Mouse (Mus musculus) frontal cortex, postnatal 36 days (tissue): Measurements from ENCODE around the gene Efemp1.

Experiments used
- DNase-seq, 2 experiments: peaks; one replicate each; pipeline ENCODE4 v3.0.0; 2022; ENCODE audit warnings: low spot score in 2 of 2

Gene Efemp1

DNA sequence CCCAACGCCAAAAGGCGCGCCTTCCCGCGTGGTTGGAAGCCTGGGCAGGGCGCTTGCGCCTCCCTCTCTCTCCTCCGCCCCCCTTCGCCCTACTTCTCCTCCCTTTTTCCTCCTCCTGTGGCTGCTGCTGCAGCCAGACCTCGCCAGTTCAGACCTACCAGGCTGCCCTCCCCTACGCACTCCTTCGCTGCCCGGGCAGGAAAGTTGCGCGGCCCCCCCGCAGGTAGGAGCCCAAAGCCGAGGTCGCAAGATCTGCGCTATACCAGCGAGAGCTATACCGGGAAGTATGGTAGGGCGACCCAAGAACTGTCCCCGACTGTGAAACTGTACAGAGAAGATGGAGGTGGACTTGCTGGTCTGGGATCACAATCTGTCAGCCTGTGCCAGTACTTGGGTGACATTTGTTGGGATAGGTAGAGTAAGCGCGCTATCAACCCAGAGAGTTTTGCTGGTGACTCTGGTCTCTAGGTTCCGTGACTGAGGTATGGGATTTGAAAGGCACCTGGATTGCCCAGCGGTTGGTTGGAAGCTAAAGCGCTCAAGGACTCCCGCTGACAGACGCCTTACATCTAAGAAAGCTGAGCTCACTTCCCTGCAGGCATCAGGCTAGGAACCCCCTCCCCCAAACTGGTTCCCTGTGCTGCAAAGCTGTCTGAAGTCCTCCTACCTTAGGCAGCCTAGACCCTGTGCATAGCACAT lies at the start of gene Efemp1:
Gene Efemp1 (plus strand): TSS at position 103 of the 699 bp plus-strand sequence.
- DNase-seq: peak; percentile 16 to 17

DNA sequence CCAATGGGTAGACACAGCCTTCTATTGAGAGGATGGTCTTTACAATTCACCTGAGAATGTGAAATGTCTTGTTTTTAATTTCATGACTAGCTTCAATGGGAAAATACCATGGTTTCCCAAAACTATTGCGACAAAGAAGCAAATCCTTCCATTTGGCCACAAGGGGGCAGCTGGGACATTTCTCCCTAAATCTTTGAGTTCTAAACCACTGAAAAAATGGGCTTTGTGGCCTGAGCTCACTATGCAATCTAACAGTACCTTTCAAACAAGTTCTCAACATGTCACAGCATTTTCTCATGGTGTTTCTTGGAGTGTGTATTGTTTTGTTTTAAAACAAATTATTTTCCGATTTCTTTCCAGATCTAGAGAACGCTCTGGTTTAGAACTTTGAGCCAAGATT lies 44.3 kb upstream of the Efemp1 start:
- peak in 1 of 2 experiments; percentile 28 for DNase-seq

DNA sequence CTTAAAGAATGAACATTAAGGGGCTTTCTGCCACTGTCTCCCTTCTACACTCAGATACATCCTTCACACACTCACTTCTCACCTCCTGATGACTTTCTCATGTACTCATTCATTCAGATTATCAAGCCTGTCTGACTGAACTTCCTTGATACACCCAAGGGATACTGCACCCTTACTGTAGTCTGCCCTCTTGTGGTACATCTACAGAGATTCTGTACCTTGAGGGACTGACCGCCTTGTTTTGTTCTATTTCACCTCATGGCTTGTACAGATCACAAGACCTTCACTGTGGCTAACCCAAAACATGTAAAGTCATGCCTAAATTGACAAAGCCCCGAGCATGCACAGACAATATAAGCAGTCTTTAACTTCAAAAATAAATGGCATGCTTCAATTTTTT lies 41.1 kb upstream of the Efemp1 start:
- peak in 1 of 2 experiments; percentile 24 for DNase-seq

DNA sequence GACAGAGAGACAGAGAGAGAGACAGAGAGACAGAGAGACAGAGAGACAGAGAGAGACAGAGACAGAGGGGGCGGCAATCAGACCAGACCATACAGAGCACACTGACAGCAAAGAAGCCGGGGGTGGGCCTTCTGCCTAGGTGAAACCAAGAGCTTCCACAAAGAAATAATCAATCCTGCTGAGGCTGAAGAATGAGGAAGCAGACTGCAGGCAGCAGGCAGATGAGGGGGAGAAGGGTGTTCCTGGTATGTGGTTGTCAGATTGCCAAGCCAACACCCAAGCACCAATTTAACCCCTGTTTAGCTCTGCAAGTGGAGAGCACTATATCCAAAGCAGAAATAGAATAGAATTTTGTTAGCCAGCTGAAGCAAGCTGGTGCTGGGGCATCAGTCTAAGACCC lies 40.4 kb upstream of the Efemp1 start:
- no peak for DNase-seq

DNA sequence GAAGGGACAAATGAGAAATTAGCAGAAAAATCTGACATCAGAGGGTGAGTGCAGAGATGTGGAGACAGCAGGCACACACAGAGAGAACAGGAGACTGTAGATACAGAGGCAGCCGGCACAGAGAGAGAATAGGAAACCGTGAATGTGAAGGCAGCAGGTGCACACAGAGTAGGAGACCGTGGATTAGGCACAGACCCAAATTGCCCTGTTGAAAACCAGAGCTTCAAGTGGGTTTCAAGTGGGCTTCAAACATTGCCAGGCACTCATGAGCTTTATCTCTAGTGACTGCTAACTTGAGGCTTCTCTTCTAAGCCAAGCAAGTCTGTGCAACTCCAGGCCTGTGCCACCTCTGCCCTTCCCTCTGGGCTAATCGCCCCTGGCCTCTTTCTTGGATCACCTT lies 35.6 kb upstream of the Efemp1 start:
- no peak for DNase-seq

DNA sequence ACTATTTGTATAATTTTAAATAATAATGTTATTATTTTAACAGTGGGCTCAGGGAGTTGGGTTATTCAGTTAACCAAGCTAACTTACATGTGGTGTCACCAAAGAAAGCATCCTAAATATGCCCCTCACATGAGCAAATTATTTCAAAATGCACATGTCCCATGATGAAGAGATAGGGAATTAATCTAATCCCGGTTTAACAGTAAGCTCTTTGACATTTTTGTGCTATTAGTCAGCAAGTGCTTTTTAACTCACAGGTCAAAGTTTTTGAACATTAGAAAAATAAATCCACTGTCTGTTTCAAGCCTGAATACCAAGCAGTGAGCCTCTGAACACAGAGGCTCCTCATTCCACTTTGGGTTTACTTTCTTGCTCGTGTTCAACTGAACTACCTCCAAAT lies 26.1 kb upstream of the Efemp1 start:
- DNase-seq: no peak

DNA sequence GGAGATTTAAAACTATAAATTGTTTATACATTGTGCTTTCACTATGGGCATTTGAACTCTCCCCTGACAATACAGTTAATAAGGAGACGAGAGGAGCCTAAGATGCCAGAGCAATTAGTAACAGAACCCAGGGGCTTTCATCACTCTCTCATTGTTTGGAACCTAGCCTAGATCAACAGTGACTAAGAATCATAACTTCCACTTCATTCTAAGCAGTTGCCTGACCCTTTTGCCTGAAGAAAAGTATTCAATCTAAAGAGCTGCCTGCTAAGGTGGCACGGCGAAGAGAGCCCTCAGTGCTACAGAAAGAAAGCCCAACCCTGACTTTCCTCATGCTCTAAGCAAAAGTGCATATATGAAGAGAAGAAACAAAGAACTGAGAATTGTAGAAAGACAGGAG lies 19.2 kb upstream of the Efemp1 start:
- no peak for DNase-seq

DNA sequence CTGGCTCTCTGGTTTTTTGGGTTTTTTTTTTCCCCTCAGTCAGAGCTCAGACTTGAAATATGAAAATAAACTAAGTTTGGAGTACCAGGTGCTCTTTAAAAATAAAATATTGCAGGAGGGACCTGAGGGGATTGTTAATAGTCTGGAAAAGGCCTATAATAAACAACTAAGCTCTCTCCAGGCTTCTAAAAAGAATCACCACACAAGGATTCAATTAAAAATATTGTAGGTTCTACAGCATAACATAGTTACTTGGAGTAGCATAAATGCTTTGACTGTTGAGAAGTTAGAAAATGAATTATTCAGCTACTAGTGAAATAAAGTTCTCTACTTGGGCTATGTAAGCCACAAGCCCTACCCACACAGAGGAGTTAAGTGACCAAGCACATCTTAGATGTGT lies 17.9 kb upstream of the Efemp1 start:
- no peak for DNase-seq

DNA sequence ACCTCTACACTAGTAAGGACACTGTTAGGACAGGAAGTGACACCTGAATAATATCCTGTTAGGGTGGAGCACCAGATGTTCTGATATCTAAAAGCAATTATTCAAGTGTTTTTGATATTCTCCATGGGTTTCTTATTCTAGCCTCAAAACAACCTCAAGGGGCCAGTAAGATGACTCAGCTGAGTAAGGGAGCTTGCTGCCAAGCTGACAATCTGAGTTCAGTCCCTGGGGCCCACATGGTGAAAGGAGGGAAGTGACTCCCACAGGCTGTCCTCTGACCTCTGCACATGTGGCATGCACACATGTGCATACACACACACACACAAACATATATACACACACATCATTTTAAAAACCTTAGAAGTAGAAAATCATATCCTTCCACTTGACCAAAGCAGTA lies 3.2 kb upstream of the Efemp1 start:
- DNase-seq: no peak

DNA sequence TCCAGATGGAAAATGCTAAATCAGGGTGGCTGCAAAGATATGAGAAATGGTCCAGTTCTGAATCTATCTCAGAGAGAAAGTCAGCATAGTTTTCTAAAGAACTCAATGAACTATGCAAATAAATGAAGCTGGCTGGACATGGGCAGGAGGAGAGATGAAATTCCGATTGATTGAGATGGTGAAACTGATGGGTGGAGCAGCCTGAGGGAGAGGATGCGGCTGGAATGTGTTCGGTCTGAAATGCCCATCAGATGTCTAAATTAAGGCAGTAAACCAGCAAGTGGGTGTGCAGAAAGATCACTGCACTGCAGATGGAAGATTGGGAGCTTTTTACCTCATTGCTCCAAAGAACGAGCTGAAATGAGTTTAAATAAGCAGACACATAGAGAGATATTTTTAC lies 1.4 kb upstream of the Efemp1 start:
- DNase-seq: peak in 1 of 2 experiments; percentile 12

DNA sequence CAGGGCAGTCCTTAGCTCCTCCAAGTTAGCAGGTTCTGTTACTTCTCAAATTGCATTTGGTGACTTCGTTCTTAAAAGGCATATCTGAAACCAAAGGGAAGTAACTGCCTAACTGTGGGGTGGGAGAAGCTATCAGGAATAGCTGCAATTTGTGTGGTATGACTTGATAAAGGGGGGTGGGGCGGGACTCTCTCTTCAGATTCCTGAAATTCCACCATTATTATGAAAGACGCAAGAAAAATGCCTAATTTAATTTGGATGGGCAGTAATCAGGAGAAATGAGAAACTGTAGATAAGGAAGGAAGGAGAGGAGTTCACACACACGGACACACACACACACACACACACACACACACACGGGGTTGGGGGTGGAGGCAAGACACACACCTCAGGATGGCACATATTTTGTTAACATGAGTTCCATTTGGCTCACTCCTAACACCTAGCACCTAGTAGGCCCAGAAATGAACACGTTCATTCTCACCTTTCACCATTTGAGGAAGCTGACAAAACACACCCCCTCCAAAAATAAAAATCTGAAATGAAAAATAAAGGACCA lies 564 bp upstream of the Efemp1 start:
- DNase-seq: no peak

DNA sequence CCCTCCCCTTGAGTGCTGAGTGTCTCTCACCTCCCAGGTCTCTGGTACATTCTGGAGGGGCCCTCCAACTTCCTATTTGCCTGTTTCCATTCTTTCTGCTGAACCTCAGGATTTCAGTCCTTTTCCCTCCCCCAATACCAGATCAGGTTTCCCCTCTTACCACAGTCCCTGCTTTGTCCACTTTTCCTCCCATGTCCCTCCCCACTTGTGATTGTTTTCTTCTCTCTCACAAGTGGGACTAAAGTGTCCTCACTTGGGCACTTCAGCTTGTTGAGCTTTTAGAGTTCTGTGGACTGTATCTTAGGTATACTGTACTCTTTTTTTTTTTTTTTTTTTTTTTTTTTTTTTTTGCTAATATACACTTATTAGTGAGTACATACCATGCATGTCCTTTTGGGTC lies 6.1 kb downstream of the Efemp1 start:
- no peak for DNase-seq

DNA sequence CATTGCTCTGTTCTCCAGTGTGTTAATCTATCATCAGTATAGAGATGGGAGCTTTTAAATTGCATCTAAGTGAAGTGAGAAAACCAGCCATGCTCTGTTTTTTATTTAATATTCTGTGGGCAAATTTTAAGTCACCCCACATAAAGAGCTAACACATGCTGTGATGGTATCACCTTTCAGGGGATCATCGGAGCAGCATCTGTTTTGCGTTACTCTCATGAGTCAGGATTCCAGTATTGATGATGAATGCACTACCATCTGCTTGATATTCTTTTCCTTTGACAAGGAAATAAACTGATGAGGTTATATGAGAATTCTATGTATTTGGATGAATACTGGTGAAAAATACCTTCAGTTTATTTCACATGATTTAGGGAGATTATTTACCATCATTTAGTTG lies 16.1 kb downstream of the Efemp1 start:
- DNase-seq: no peak

DNA sequence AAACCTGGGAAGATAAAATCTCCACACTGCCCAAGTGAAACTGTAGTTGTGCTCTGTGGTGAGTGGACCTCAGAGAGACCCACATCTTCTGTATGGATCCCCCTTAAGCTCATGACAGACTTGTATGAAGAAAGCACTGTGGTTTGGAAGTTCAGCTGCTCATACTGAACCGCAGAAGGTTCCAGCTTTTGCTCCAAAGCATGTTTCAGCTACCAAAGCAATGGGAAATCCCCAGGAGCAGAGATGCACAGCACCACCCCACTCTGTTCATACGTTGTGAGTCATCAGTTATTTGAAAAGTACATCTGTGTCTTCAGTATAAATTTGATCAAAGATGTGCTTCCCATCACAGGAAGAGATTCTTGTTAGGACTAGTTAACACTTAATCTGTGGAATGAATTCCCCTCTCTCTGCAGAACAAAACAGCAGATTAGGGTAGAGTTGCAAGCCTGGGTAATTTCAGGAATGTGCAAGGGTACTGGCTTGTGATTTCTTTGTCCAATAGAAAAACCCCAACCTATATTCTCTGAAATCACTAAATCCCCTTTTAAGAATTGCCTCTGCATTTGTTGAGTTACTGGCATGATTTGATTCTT lies 28.5 kb downstream of the Efemp1 start:
- DNase-seq: no peak

DNA sequence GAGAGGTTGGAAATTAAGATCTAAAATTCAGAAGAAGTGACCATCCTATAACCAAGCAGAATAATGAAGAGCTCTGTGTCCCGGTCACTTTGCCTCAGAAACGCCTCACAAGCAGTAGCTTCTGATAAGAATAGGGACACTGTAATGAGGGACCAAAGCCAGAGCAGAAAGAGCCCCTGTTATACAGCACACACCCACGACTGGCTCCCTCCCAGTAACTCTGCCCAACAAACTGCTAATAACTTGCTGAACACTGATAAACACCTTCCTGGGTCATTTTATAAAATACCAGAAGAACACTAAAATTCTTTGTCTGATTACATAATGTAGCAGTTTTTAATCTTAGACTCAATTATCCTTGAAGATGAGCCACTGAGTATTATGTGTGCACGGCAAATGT lies 30.1 kb downstream of the Efemp1 start:
- DNase-seq: no peak

DNA sequence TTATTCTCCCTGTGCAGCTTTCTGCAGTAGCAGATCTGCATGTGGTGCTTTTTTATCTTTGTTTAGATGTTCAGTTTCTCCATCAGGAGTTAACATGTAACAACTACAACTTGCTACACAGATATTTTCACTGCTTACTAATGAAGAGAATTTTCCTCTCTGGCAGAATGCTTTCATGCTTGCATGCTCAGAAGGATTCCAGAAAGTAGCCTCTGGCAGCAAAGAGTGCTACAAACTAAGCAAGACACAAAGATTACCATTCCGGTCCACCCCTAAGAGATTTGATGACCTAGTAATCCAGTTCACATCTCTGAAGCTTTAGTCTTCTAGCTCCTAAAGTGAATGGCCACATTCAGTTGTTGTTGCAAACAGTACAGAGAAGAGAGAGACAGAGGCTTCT lies 36.5 kb downstream of the Efemp1 start:
- no peak for DNase-seq

DNA sequence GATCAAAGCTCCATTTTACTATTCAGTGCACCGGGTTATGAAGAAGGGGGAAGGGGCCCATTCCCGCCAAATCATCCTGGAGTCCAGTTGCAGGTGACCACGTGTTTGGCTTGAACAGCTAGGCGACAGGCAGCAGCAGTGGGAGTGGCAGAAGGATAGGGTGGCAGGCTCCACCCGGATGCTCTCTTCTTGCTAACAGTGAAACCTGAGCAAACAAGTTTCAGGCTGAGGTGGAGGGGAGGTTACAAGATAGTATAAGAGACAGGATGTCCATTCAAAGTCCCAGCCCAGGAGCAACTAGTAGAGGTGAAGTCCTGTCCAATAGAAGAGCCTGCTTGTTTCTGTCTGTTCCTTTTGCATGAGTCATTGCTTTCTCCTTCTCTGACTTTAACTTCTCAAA lies 38.5 kb downstream of the Efemp1 start:
- no peak for DNase-seq

DNA sequence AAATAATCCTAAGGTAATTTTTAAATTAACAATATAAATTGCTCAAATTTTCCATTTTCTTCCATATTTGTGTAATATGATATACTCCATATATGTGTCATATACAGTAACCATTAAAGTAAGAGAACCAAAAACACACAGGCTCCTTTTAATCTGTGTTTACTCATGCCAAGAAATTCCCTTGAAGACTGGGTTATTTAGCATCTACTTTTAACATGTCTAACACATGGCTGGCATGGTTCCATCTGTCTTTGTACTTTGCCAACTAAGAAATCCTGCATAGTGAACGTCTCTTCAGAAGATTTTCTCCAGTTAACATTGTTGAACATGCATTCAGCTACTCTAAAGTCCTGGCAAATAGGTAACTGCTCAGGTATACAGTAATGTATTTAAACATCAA lies 46.4 kb downstream of the Efemp1 start:
- peak in 1 of 2 experiments; percentile 8 for DNase-seq

DNA sequence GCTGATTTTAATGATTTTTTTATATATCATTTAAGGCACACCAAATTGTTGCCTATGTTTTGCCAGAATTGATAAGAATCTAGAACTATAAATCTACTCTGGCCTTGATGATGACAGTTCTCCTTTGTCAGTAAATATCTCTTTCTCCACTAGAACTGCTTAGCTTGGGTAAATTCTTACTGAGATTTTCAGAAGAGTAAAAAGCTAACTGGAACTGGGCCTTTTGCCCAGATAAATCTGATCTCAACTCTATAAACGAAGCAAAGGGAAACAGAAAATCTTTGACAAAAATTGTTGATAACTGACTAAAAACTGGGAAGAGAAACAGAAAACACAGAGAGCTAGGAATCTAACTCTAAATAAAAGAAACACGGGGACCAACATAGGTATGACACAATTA lies 51.6 kb downstream of the Efemp1 start:
- DNase-seq: no peak

DNA sequence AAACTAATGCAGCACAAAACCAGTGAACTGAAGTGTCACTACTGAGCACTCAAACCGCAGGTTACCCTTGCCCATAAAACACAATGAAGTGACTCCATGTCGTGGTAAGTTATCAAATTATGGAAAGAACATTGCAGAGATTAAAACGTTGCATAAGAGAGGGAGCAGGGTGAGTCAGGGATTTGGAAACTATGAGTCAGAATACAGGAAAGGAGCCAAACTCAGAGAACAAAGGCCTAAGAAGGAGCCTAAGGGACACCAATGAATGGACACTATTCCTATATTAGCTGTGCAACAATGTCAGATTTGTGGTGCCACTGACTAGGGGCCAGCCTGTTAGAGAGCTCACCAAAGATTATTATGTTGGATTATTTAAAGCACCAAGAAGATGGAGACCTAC lies 53.3 kb downstream of the Efemp1 start:
- DNase-seq: no peak

DNA sequence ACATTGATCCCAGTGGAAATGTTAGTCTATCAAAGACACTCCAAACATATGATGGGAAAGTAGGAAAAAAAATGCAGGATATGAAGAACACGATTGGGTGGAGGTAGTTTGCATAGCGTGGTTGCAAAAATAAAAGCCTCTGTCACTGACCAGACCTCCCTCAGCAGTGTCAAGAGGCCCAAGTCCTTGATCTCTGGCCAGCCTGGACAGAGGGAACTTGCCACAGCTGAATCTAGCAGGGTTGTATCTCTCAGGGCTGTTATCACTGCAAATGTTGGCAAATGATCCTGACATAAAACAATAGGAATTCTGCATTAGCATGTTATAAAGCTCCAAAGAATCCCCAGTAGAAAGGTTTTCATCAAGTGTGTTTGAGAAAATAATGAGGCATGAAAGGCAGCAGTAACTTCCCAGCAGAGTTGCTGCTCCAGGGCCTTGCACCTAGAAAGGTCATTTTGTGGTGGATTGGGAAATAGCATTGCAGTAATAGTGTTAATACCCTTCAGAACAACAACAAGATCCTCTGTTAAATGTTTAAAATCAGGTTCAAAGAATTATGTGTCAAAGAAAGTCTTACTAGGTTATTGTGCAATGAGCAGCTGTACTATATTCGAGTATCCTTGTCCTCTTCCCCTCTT lies 56.0 kb downstream of the Efemp1 start:
- DNase-seq: no peak

DNA sequence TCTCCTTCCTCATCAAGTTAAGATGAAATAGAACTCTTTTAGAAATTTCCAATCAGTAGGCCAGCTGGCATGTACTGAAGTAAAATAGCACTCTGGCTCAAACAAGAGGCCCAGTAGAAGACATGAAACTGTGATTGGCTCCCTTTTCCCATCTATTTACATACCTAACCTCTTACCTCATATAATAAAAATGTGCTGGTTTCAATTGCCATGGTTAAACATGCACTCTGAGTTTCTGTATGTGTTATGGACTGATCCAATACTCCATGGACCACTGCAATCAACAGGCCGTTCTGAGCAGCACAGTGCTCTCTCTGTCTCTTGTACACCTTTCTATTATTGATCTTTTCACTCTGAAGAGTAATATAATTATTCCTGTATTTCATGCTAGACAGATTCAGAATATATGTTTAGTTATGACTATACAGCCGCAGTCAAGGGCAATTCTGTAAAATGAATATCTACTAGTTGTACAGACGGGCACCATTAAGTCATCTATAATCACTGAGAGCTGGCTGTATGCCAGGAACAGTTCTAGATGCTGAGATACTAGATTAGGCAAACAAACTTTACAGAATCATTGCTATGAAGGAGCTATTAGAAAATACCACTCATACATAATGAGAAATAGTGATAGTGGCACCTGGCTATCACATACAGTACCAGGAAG lies 59.6 kb downstream of the Efemp1 start:
- DNase-seq: no peak

DNA sequence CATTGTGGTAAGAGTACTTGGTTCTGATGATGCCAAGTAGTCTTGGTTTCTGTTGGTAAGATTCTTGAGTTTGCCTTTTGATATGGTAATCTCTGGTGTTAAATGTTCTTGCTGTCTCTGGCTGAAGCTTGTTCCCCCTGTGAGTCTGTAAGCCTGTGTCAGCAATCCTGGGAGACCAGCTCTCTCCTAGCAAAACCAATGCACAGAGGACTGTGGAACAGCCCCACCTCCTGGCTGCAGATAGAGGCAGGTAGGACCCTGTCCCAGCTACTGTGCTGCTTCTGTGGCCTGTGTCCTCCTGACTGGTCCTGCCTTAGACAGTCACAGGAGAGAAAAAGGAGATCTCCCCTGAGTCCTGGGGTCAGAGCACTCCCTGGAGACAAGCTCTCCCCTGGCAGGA lies 81.4 kb downstream of the Efemp1 start:
- DNase-seq: no peak
